Mouse (Mus musculus) liver, embryonic 13.5 days (tissue): ENCODE measurements around the gene Cmah. TPM values are rescaled to one million over a fixed set of nuclear protein-coding genes. Genes with fewer than 3 reads are reported as not detected.

Experiments
- ATAC-seq: fragments of 200-750 bp; cut with Nextera tagmentation; 2 replicates; pipeline ENCODE4 v1.8.0; 2017; ENCODE audit warnings: low read depth, mild to moderate bottlenecking, moderate number of reproducible peaks, moderate library complexity
- DNase-seq: peaks from one replicate; pipeline ENCODE4 v3.0.0; 2022
- H3K27ac ChIP-seq: fragments of 300-500 bp; sonication (generic); 2 replicates; pipeline ENCODE4 v1.5.1; 2015; ENCODE audit warnings: moderate library complexity, mild to moderate bottlenecking, inconsistent platforms
- H3K27me3 ChIP-seq: fragments of 300-500 bp; sonication (generic); 2 replicates; pipeline ENCODE4 v1.6.1; 2015; ENCODE audit warnings: mild to moderate bottlenecking, inconsistent platforms
- H3K36me3 ChIP-seq: fragments of 300-500 bp; sonication (generic); 2 replicates; pipeline ENCODE4 v1.6.1; 2015; ENCODE audit warnings: mild to moderate bottlenecking, inconsistent platforms
- H3K4me1 ChIP-seq: fragments of 300-500 bp; sonication (generic); replicated peaks from 2 replicates; pipeline ENCODE4 v1.6.1; 2015; ENCODE audit warnings: inconsistent platforms
- H3K4me2 ChIP-seq: fragments of 300-500 bp; sonication (generic); 2 replicates; pipeline ENCODE4 v1.6.1; 2015; ENCODE audit warnings: inconsistent platforms, mild to moderate bottlenecking, moderate library complexity
- H3K4me3 ChIP-seq: fragments of 300-500 bp; sonication (generic); replicated peaks from 2 replicates; pipeline ENCODE4 v1.5.1; 2015; ENCODE audit warnings: mild to moderate bottlenecking, inconsistent platforms
- H3K9ac ChIP-seq: fragments of 300-500 bp; sonication (generic); 2 replicates; pipeline ENCODE4 v1.6.1; 2015; ENCODE audit warnings: mild to moderate bottlenecking, inconsistent platforms
- H3K9me3 ChIP-seq: fragments of 300-500 bp; sonication (generic); replicated peaks from 2 replicates; pipeline ENCODE4 v1.6.1; 2016; ENCODE audit warnings: inconsistent platforms
- WGBS: fragments of 180-500 bp; shearing (Covaris S2); methylation state at CpG from one replicate; pipeline ENCODE4 v1.1.7; 2015; ENCODE audit not compliant: insufficient replicate concordance; 5-methylcytosine and 5-hydroxymethylcytosine counted together
- polyA plus RNA-seq: library from polyadenylated mRNA; unstranded; fragments of >200 nt; fragmentation: Nextera tagmentation; extraction: Ambion mirVana; gene quantifications from 2 replicates; pipeline ENCODE4 v1.2.1, GENCODE M21; 2015

Cmah gene
- polyA plus RNA-seq, 1 experiment from 2014 or later: 1.0 TPM

DNA sequence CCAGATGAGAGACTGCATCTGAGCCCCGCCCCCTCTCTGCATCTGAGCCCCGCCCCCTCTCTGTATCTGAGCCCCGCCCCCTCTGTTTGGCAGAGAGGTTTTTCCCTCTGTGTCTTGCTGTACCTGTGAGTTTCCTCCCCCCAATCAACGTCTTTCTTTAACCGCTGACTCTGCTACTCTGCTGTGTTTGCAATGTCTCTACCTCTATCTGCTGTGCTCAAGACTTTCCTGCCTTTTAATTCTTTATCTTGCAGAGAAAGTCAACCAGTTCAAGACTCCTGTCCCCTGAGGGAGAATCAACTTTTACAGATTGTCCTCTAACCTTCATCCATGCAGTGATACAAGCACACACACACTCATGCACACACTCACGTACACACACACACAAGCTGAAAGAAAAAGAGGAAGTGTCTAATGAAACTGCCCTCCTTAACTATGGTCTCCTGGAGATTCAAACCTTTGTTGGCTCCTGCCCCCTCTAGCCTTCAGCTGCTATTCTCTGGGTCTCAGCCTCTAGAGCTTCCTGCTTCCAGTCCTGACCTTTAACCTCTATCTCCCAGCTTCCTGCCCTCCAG lies 188.0 kb downstream of the Cmah start:
- Histone ChIP-seq H3K36me3 (no peaks in the 10 kb centered on the region), H3K4me3 (no peak overlapping the region), H3K9me3 (no peaks in the 10 kb centered on the region), H3K27ac (peak overlapping the region; percentile 4; the same call in 1 of the 2 replicates), H3K9ac (no peak overlapping the region), H3K27me3 (no peaks in the 10 kb centered on the region), H3K4me2 (no peak overlapping the region), H3K4me1 (peaks cover 24% of the 10 kb centered on the region)
- DNase-seq: no peak
- 16% methylated on average over 6 of the region's 6 CpGs for WGBS
- ATAC-seq: peak; percentile 40; the same call in 1 of the 2 replicates

- WGBS: 50% methylated on average over 2 of the region's 2 CpGs
- peaks cover 20% of the 10 kb centered on the region for H3K4me1 ChIP-seq
- no peak for DNase-seq
- no peaks in the 10 kb centered on the region for H3K9me3 ChIP-seq
- H3K4me2 ChIP-seq: no peak overlapping the region
- no peak overlapping the region for H3K27ac ChIP-seq
- no peak for ATAC-seq
- H3K27me3 ChIP-seq: no peaks in the 10 kb centered on the region
- H3K9ac ChIP-seq: no peak overlapping the region
- H3K4me3 ChIP-seq: no peak overlapping the region
- no peaks in the 10 kb centered on the region for H3K36me3 ChIP-seq
Observed at GRCm38 (mm10) chr13:24517757-24518156, 190.6 kb downstream of the Cmah start.

GRCm38 (mm10) chr13:24518887-24519286 lies 191.7 kb downstream of the Cmah start:
- no peak for ATAC-seq
- Histone ChIP-seq H3K27me3 (no peaks in the 10 kb centered on the region), H3K4me1 (peaks cover 12% of the 10 kb centered on the region), H3K27ac (no peak overlapping the region), H3K9me3 (no peaks in the 10 kb centered on the region), H3K4me3 (no peak overlapping the region), H3K36me3 (no peaks in the 10 kb centered on the region), H3K4me2 (no peak overlapping the region), H3K9ac (no peak overlapping the region)
- DNase-seq: no peak
- WGBS: 27% methylated on average over 6 of the region's 6 CpGs

DNA sequence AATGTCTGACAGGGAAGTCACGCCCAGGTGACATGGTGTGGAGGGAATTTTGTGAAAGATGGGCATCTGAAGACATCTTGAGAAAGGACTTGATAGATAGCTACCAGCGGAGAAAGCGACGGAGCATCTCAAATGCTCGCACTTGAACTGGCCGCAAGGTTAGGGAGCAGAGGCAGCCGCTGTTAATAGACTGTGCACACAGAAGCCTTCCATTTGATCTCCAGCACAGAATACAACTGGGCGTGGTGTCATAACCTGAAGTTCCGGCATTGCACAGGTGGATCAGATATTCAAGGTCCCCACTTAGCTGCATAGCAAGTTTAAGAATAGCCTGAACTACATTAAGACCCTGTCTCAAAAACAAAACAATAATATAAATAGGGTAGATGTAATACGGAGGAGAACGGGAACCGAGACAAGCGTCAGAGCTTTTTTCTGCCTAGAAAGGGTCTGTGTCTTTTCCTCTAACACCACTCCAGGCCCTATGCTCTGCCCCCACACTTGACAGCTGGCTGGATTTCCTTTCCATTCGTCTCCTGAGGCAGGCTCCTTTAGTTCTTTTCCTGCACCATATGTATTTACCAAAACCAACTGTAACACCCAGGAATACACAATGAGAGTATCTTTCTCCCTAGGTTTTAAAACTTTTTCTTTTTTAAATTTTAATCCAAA lies 192.9 kb downstream of the Cmah start:
- no peak overlapping the region for H3K4me2 ChIP-seq
- H3K4me1 ChIP-seq: peaks cover 5% of the 10 kb centered on the region
- WGBS: 85% methylated on average over 14 of the region's 14 CpGs
- ATAC-seq (no peak), DNase-seq (no peak)
- H3K27ac ChIP-seq: no peak overlapping the region
- no peaks in the 10 kb centered on the region for H3K27me3 ChIP-seq
- H3K4me3 ChIP-seq: no peak overlapping the region
- no peaks in the 10 kb centered on the region for H3K9me3 ChIP-seq
- H3K9ac ChIP-seq: no peak overlapping the region
- no peaks in the 10 kb centered on the region for H3K36me3 ChIP-seq

GRCm38 (mm10) chr13:24520796-24521195 lies 193.6 kb downstream of the Cmah start:
- no peaks in the 10 kb centered on the region for H3K9me3 ChIP-seq
- no peaks in the 10 kb centered on the region for H3K4me1 ChIP-seq
- ATAC-seq (no peak), DNase-seq (no peak)
- no peaks in the 10 kb centered on the region for H3K27me3 ChIP-seq
- H3K4me2 ChIP-seq: no peak overlapping the region
- no peaks in the 10 kb centered on the region for H3K36me3 ChIP-seq
- no peak overlapping the region for H3K4me3 ChIP-seq
- 83% methylated on average over 10 of the region's 10 CpGs for WGBS
- no peak overlapping the region for H3K27ac ChIP-seq
- H3K9ac ChIP-seq: no peak overlapping the region

DNA sequence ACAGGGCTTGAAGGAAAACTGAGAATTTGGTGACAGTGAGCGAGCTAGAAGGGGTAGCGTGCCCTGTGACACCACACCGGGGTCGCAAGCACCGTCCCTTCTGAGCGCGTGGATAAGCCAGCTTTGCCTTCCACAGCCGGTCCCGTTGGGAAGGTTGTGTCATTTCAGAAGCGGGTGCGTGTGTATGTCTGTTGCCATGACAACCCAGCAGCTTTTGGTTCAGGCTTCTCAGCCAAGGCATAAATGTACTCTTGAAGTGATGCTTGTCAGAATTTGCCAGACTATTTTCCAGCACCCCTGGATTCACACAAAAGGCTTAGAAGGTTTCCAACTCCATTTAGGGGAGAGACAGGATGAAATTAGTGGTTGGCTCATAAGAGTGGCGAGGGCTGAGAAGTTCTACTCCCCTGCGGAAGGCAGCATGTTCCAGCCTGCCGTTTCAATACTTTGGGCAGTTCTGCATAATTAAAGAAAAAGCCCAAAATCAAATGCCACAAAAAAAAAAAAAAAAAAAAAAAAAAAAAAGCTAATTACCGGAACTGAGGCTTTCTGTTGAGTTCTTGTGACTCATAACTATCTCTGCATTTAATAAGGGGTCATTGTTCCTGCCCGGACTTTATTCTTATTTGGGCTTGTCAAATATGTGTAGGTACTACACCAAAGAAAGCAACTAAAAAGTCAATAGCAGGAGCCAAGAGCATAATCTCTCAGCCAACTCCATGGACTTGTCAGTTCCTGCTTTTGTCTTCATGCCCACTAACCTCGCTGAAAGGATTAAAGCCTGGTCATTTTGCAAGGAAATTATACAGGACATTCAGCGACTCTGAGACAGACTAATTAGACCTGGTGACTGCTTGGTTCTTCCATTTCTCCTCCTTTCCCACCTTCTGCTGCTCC lies 194.5 kb downstream of the Cmah start:
- no peak overlapping the region for H3K9ac ChIP-seq
- H3K4me3 ChIP-seq: no peak overlapping the region
- no peaks in the 10 kb centered on the region for H3K9me3 ChIP-seq
- H3K4me2 ChIP-seq: no peak overlapping the region
- no peaks in the 10 kb centered on the region for H3K27me3 ChIP-seq
- no peak overlapping the region for H3K27ac ChIP-seq
- H3K4me1 ChIP-seq: no peaks in the 10 kb centered on the region
- ATAC-seq (no peak), DNase-seq (no peak)
- 77% methylated on average over 18 of the region's 18 CpGs for WGBS
- no peaks in the 10 kb centered on the region for H3K36me3 ChIP-seq

GRCm38 (mm10) chr13:24522343-24522837 lies 195.2 kb downstream of the Cmah start:
- no peaks in the 10 kb centered on the region for H3K27me3 ChIP-seq
- H3K9ac ChIP-seq: no peak overlapping the region
- ATAC-seq: no peak
- H3K27ac ChIP-seq: no peak overlapping the region
- H3K9me3 ChIP-seq: no peaks in the 10 kb centered on the region
- H3K4me3 ChIP-seq: no peak overlapping the region
- no peak for DNase-seq
- H3K36me3 ChIP-seq: no peaks in the 10 kb centered on the region
- no peaks in the 10 kb centered on the region; the same call in 1 of the 2 replicates for H3K4me1 ChIP-seq
- WGBS: 73% methylated on average over 7 of the region's 7 CpGs
- H3K4me2 ChIP-seq: no peak overlapping the region

- no peak overlapping the region for H3K27ac ChIP-seq
- no peak overlapping the region for H3K4me2 ChIP-seq
- no peak overlapping the region for H3K9ac ChIP-seq
- no peak overlapping the region for H3K4me3 ChIP-seq
- DNase-seq (no peak), ATAC-seq (no peak)
- WGBS: 77% methylated on average over 4 of the region's 4 CpGs
- H3K27me3 ChIP-seq: no peaks in the 10 kb centered on the region
- no peaks in the 10 kb centered on the region for H3K36me3 ChIP-seq
- H3K9me3 ChIP-seq: no peaks in the 10 kb centered on the region
- no peaks in the 10 kb centered on the region; the same call in 1 of the 2 replicates for H3K4me1 ChIP-seq
Observed at GRCm38 (mm10) chr13:24523587-24524221, 196.5 kb downstream of the Cmah start.

DNA sequence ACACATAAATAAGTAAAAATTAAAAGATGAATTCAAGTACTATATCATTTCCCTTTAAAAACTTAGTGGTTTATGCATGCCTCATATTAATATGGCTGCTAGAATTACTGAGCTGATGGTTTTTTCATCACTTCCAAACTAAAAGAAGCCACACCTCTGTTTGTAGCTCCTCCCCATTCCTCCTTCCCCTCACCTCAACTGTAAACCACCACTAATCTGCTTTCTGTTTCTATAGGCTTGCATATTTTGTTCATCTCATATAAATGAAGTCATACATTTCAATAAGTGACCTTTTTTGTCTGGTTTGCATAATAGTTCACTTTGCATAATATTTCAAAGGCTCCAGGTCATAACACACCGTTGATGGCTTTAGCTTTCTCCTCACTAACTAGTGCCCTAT lies 197.3 kb downstream of the Cmah start:
- ATAC-seq: no peak

GRCm38 (mm10) chr13:24525551-24525950 lies 198.3 kb downstream of the Cmah start:
- no peak overlapping the region for H3K27ac ChIP-seq
- no peaks in the 10 kb centered on the region for H3K9me3 ChIP-seq
- no peaks in the 10 kb centered on the region for H3K27me3 ChIP-seq
- ATAC-seq: no peak
- no peak overlapping the region for H3K9ac ChIP-seq
- no peaks in the 10 kb centered on the region; the same call in 1 of the 2 replicates for H3K4me1 ChIP-seq
- H3K4me2 ChIP-seq: no peak overlapping the region
- 68% methylated on average over 3 of the region's 3 CpGs for WGBS
- no peak for DNase-seq
- H3K36me3 ChIP-seq: no peaks in the 10 kb centered on the region
- no peak overlapping the region for H3K4me3 ChIP-seq

More for the DNA sequence above, 197.3 kb downstream of the Cmah start:
- Histone ChIP-seq H3K4me3 (no peak overlapping the region), H3K36me3 (no peaks in the 10 kb centered on the region), H3K4me1 (no peaks in the 10 kb centered on the region; the same call in 1 of the 2 replicates), H3K9me3 (no peaks in the 10 kb centered on the region), H3K9ac (no peak overlapping the region), H3K4me2 (no peak overlapping the region), H3K27me3 (no peaks in the 10 kb centered on the region), H3K27ac (no peak overlapping the region)
- no peak for DNase-seq
- WGBS: 61% methylated on average over 1 of the region's 1 CpGs

DNA sequence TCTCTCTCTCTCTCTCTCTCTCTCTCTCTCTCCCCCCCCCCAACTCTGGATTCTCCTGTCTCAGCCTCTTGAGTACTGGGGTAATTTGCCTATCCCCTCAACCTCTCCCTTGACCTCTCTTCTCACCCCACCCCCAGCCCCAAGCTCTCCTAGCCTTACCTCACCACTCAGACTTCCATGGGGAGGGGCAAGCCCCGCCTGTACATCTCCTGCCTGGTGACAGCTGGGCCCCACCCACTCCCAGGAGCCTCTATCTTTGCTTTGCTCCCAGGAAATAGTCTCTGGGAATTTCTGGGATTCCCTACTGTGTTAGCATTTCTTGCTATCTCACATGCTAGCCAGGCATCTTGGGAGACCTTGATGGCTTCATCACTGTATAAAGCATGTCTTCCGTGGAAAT lies 199.7 kb downstream of the Cmah start:
- 56% methylated on average over 2 of the region's 2 CpGs for WGBS
- Histone ChIP-seq H3K27ac (no peak overlapping the region), H3K4me3 (no peak overlapping the region), H3K36me3 (no peaks in the 10 kb centered on the region), H3K4me1 (no peaks in the 10 kb centered on the region; the same call in 1 of the 2 replicates), H3K9me3 (no peaks in the 10 kb centered on the region), H3K27me3 (no peaks in the 10 kb centered on the region), H3K4me2 (no peak overlapping the region), H3K9ac (no peak overlapping the region)
- DNase-seq: no peak
- ATAC-seq: no peak
